Mouse (Mus musculus): ENCODE results near the gene Rere. TPM values are rescaled to one million over a fixed set of nuclear protein-coding genes. Genes with fewer than 3 reads are reported as not detected.

Gene Rere
- polyA plus RNA-seq, 2 experiments = 28.5 to 43.3 TPM

GRCm38 (mm10) chr4:150260745-150261144, 20.7 kb upstream of the Rere start:
- 45% methylated on average over 6 of the region's 6 CpGs for WGBS
- no peaks in the 10 kb centered on the region for H3K36me3 ChIP-seq (ENCODE audit: control insufficient read depth, insufficient read depth, low read length)
- H3K4me2 ChIP-seq (replicated peaks; ENCODE audit: low read depth, low read length, severe bottlenecking) = no peak overlapping the region
- TF ChIP-seq POLR2A (IDR thresholded peaks at IDR 0.05; ENCODE audit: borderline replicate concordance, extremely low read depth, insufficient read depth, insufficient read length) = no peak
- H3K9me3 ChIP-seq (ENCODE audit: control insufficient read depth, low read length) = no peaks in the 10 kb centered on the region
- ATAC-seq (ENCODE audit: low FRiP score, low read depth) (no peak), DNase-seq (ENCODE audit: low spot score) (no peak)
- H3K27me3 ChIP-seq (ENCODE audit: control insufficient read depth, insufficient read depth, low read length) = no peaks in the 10 kb centered on the region
- no peak overlapping the region for H3K9ac ChIP-seq (ENCODE audit: low read depth, low read length, severe bottlenecking)
- no peak overlapping the region for H3K4me3 ChIP-seq (replicated peaks; ENCODE audit: low read length)
- peaks cover 8% of the 10 kb centered on the region; the same call in 1 of the 2 replicates for H3K4me1 ChIP-seq (ENCODE audit: control insufficient read depth, insufficient read depth, low read length)
- H3K27ac ChIP-seq (replicated peaks; ENCODE audit: low read depth, low read length) = no peak overlapping the region

- Histone ChIP-seq H3K4me1 (ENCODE audit: control insufficient read depth, insufficient read depth, low read length) (peaks cover 8% of the 10 kb centered on the region; the same call in 1 of the 2 replicates), H3K9me3 (ENCODE audit: control insufficient read depth, low read length) (no peaks in the 10 kb centered on the region), H3K9ac (ENCODE audit: low read depth, low read length, severe bottlenecking) (no peak overlapping the region), H3K36me3 (ENCODE audit: control insufficient read depth, insufficient read depth, low read length) (no peaks in the 10 kb centered on the region), H3K27ac (replicated peaks; ENCODE audit: low read depth, low read length) (no peak overlapping the region), H3K27me3 (ENCODE audit: control insufficient read depth, insufficient read depth, low read length) (no peaks in the 10 kb centered on the region), H3K4me3 (replicated peaks; ENCODE audit: low read length) (no peak overlapping the region), H3K4me2 (replicated peaks; ENCODE audit: low read depth, low read length, severe bottlenecking) (no peak overlapping the region)
- DNase-seq (ENCODE audit: low spot score) (no peak), ATAC-seq (ENCODE audit: low FRiP score, low read depth) (no peak)
- TF ChIP-seq POLR2A (IDR thresholded peaks at IDR 0.05; ENCODE audit: borderline replicate concordance, extremely low read depth, insufficient read depth, insufficient read length) = no peak
- 80% methylated on average over 8 of the region's 8 CpGs for WGBS
These were observed 19.1 kb upstream of the Rere start for GRCm38 (mm10) chr4:150262301-150262700.

- no peaks in the 10 kb centered on the region for H3K9me3 ChIP-seq (ENCODE audit: control insufficient read depth, low read length)
- H3K4me2 ChIP-seq (replicated peaks; ENCODE audit: low read depth, low read length, severe bottlenecking) = no peak overlapping the region
- H3K9ac ChIP-seq (ENCODE audit: low read depth, low read length, severe bottlenecking) = no peak overlapping the region
- TF ChIP-seq POLR2A (IDR thresholded peaks at IDR 0.05; ENCODE audit: borderline replicate concordance, extremely low read depth, insufficient read depth, insufficient read length) = no peak
- DNase-seq (ENCODE audit: low spot score) (no peak), ATAC-seq (ENCODE audit: low FRiP score, low read depth) (no peak)
- no peak overlapping the region for H3K27ac ChIP-seq (replicated peaks; ENCODE audit: low read depth, low read length)
- peaks cover 5% of the 10 kb centered on the region; the same call in 1 of the 2 replicates for H3K4me1 ChIP-seq (ENCODE audit: control insufficient read depth, insufficient read depth, low read length)
- no peaks in the 10 kb centered on the region for H3K36me3 ChIP-seq (ENCODE audit: control insufficient read depth, insufficient read depth, low read length)
- WGBS = 49% methylated on average over 7 of the region's 7 CpGs
- no peaks in the 10 kb centered on the region for H3K27me3 ChIP-seq (ENCODE audit: control insufficient read depth, insufficient read depth, low read length)
- no peak overlapping the region for H3K4me3 ChIP-seq (replicated peaks; ENCODE audit: low read length)
These were observed 16.5 kb upstream of the Rere start for GRCm38 (mm10) chr4:150264903-150265302.

- WGBS = 72% methylated on average over 5 of the region's 5 CpGs
- no peak overlapping the region for H3K4me2 ChIP-seq (replicated peaks; ENCODE audit: low read depth, low read length, severe bottlenecking)
- ATAC-seq (ENCODE audit: low FRiP score, low read depth) = no peak
These were observed 16.0 kb upstream of the Rere start for GRCm38 (mm10) chr4:150265471-150265870.

GRCm38 (mm10) chr4:150266655-150267223, 14.7 kb upstream of the Rere start:
- no peak for TF ChIP-seq POLR2A (IDR thresholded peaks at IDR 0.05; ENCODE audit: borderline replicate concordance, extremely low read depth, insufficient read depth, insufficient read length)
- Histone ChIP-seq H3K36me3 (ENCODE audit: control insufficient read depth, insufficient read depth, low read length) (no peaks in the 10 kb centered on the region), H3K27ac (replicated peaks; ENCODE audit: low read depth, low read length) (no peak overlapping the region), H3K9ac (ENCODE audit: low read depth, low read length, severe bottlenecking) (no peak overlapping the region), H3K4me2 (replicated peaks; ENCODE audit: low read depth, low read length, severe bottlenecking) (no peak overlapping the region), H3K9me3 (ENCODE audit: control insufficient read depth, low read length) (no peaks in the 10 kb centered on the region), H3K27me3 (ENCODE audit: control insufficient read depth, insufficient read depth, low read length) (no peaks in the 10 kb centered on the region), H3K4me1 (ENCODE audit: control insufficient read depth, insufficient read depth, low read length) (peaks cover 7% of the 10 kb centered on the region; the same call in 1 of the 2 replicates), H3K4me3 (replicated peaks; ENCODE audit: low read length) (no peak overlapping the region)
- 74% methylated on average over 21 of the region's 21 CpGs for WGBS
- ATAC-seq (ENCODE audit: low FRiP score, low read depth) (no peak), DNase-seq (ENCODE audit: low spot score) (no peak)

More at GRCm38 (mm10) chr4:150265471-150265870, 16.0 kb upstream of the Rere start:
- Histone ChIP-seq H3K36me3 (ENCODE audit: control insufficient read depth, insufficient read depth, low read length) (no peaks in the 10 kb centered on the region), H3K9ac (ENCODE audit: low read depth, low read length, severe bottlenecking) (no peak overlapping the region), H3K4me3 (replicated peaks; ENCODE audit: low read length) (no peak overlapping the region), H3K27ac (replicated peaks; ENCODE audit: low read depth, low read length) (no peak overlapping the region), H3K9me3 (ENCODE audit: control insufficient read depth, low read length) (no peaks in the 10 kb centered on the region), H3K27me3 (ENCODE audit: control insufficient read depth, insufficient read depth, low read length) (no peaks in the 10 kb centered on the region), H3K4me1 (ENCODE audit: control insufficient read depth, insufficient read depth, low read length) (peaks cover 7% of the 10 kb centered on the region; the same call in 1 of the 2 replicates)
- no peak for DNase-seq (ENCODE audit: low spot score)
- TF ChIP-seq POLR2A (IDR thresholded peaks at IDR 0.05; ENCODE audit: borderline replicate concordance, extremely low read depth, insufficient read depth, insufficient read length) = no peak
